Mouse (Mus musculus) embryo, embryonic 9.5 days (tissue): ENCODE data around the gene Sh2d3c.
A peak's percentile ranks its signal among the peaks of the same experiment; 100 is the strongest.

ENCODE experiments used
- DNase-seq: peaks from one replicate; pipeline ENCODE4 v3.0.0-alpha.2; 2017; ENCODE audit errors: extremely low spot score

Sh2d3c gene

GRCm38 (mm10) chr2:32720681-32721229 lies at the start of gene Sh2d3c:
Gene Sh2d3c (plus strand): TSS chr2:32721055.
- DNase-seq = no peak

- DNase-seq = no peak
Measured at GRCm38 (mm10) chr2:32671147-32671546, 49.7 kb upstream of the Sh2d3c start.

- DNase-seq = no peak
Measured at GRCm38 (mm10) chr2:32671907-32672595, 48.8 kb upstream of the Sh2d3c start.

GRCm38 (mm10) chr2:32673176-32673917 lies 47.5 kb upstream of the Sh2d3c start:
- DNase-seq = no peak

GRCm38 (mm10) chr2:32676821-32677220 lies 44.0 kb upstream of the Sh2d3c start:
- no peak for DNase-seq

GRCm38 (mm10) chr2:32677683-32678082 lies 43.2 kb upstream of the Sh2d3c start:
- no peak for DNase-seq

GRCm38 (mm10) chr2:32680051-32680451 lies 40.8 kb upstream of the Sh2d3c start:
- no peak for DNase-seq

GRCm38 (mm10) chr2:32680961-32681650 lies 39.7 kb upstream of the Sh2d3c start:
- DNase-seq = no peak

GRCm38 (mm10) chr2:32681754-32682153 lies 39.1 kb upstream of the Sh2d3c start:
- no peak for DNase-seq

GRCm38 (mm10) chr2:32682721-32683417 lies 38.0 kb upstream of the Sh2d3c start:
- no peak for DNase-seq

GRCm38 (mm10) chr2:32683701-32684100 lies 37.2 kb upstream of the Sh2d3c start:
- DNase-seq = no peak

- DNase-seq = no peak
Measured at GRCm38 (mm10) chr2:32684681-32685428, 36.0 kb upstream of the Sh2d3c start.

GRCm38 (mm10) chr2:32685807-32686206 lies 35.0 kb upstream of the Sh2d3c start:
- DNase-seq = no peak

- DNase-seq = no peak
Measured at GRCm38 (mm10) chr2:32686640-32687039, 34.2 kb upstream of the Sh2d3c start.

GRCm38 (mm10) chr2:32687562-32687961 lies 33.3 kb upstream of the Sh2d3c start:
- DNase-seq = no peak

- peak; percentile 82 for DNase-seq
Measured at GRCm38 (mm10) chr2:32689420-32689819, 31.4 kb upstream of the Sh2d3c start.

- no peak for DNase-seq
Measured at GRCm38 (mm10) chr2:32691041-32691440, 29.8 kb upstream of the Sh2d3c start.

- DNase-seq = no peak
Measured at GRCm38 (mm10) chr2:32692496-32692895, 28.4 kb upstream of the Sh2d3c start.

- no peak for DNase-seq
Measured at GRCm38 (mm10) chr2:32693282-32693681, 27.6 kb upstream of the Sh2d3c start.

GRCm38 (mm10) chr2:32693823-32694411 lies 26.9 kb upstream of the Sh2d3c start:
- peak; percentile 98 for DNase-seq

- DNase-seq = no peak
Measured at GRCm38 (mm10) chr2:32694691-32695090, 26.2 kb upstream of the Sh2d3c start.
